Mouse (Mus musculus): ENCODE measurements around the gene Rbfox1.

- TF ChIP-seq CTCF (IDR thresholded peaks at IDR 0.05; ENCODE audit: borderline replicate concordance, control insufficient read depth, extremely low read depth, insufficient read depth, low read length, poor library complexity) (peak; percentile 30; the same call in 1 of the 2 replicates), POLR2A (IDR thresholded peaks at IDR 0.05; ENCODE audit: control insufficient read depth, extremely low read depth, insufficient read depth, low read length, poor library complexity) (no peak)
Measured at GRCm38 (mm10) chr16:6122859-6123258, 237.7 kb downstream of the Rbfox1 start.

All from thymus, adult 2 months (tissue).